Mouse (Mus musculus): Measurements from ENCODE around the gene Gm29866. TPM values are rescaled to one million over a fixed set of nuclear protein-coding genes. Genes with fewer than 3 reads are reported as not detected.
"Not testable (repeated sequence)": the region's sequence is repeated elsewhere in the genome, so short reads cannot be mapped to it uniquely, and the experiment has no call there.

Gene Gm29866
- not detected for total RNA-seq (2021)
- long read RNA-seq, experiment 1 = 0 reads
- long read RNA-seq, experiment 2 = 0 reads

DNA sequence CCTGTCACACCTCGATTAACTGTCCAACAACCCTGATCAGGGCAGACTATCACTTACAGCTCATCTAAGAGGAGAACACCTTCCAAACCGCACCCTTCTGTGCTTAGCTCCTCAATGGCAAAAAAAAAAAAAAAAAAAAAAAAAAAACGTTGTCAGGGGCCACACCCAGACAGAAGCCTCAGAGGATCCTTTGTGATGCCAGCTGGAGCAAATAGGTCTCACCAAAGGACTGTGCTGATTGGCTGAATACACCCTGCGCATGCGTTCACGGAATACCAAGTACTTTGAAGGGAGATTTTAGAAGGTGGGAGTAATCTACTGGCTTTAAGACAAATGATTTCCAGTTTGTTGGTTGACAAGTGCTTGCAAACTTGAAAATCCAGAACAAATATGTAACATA, at the start of gene Gm29866:
Gene Gm29866, minus strand, starts transcription at position 101 of the 400 bp plus-strand sequence.
- not testable (repeated sequence) for DNase-seq (ENCODE audit: low spot score)

Other genes starting within 250 kb of the Gm29866 start
- gene Gm20909, start 170.9 kb upstream of the Gm29866 start, total RNA-seq (2021) = not detected
- not detected for gene Gm20865, start 247.9 kb upstream of the Gm29866 start, total RNA-seq (2021)